Mouse (Mus musculus) erythroblast, embryonic 14.5 days (primary cell): ENCODE results near the gene Rdh7.

Experiments used
- GATA1 ChIP-seq: IDR thresholded peaks from 2 replicates; pipeline ENCODE4 v1.6.1; 2012; ENCODE audit warnings: low read length, inconsistent platforms, mixed read lengths
- TAL1 ChIP-seq: IDR thresholded peaks from 3 replicates; pipeline ENCODE4 v1.6.1; 2012; ENCODE audit warnings: low read length, inconsistent platforms, mixed read lengths

DNA sequence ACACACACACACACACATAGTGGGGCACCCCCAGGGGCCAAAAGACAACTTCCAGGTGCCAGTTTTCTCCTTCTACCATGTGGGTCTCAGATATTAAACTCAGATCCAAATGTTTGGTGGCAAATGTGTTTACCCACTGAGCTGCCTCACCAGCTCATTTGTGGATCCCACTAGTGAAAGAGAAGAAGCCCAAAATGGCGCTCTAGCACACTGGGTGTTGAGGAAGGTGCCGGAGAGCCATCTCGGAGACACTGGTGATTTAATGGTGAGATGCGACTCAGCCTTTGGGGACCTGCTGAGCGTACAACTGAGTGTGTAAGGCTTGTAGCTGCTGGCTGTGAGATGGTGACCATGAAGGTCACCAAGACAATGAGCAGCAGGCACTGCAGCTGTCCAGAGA lies 29.0 kb upstream of the Rdh7 start:
- TF ChIP-seq TAL1 (no peak), GATA1 (no peak)
